Mouse (Mus musculus) midbrain, postnatal 0 days (tissue): ENCODE measurements around the gene Zfhx2. TPM values are rescaled to one million over a fixed set of nuclear protein-coding genes. Genes with fewer than 3 reads are reported as not detected.

Source experiments
- ATAC-seq: fragments of 200-750 bp; cut with Nextera tagmentation; 2 replicates; pipeline ENCODE4 v1.8.0; 2017; ENCODE audit warnings: moderate number of reproducible peaks, mild to moderate bottlenecking, moderate TSS enrichment, moderate library complexity; ENCODE audit not compliant: low FRiP score
- DNase-seq: peaks from one replicate; pipeline ENCODE4 v3.0.0-alpha.2; 2015; ENCODE audit warnings: low spot score
- H3K27ac ChIP-seq: fragments of 300-500 bp; sonication (generic); 2 replicates; pipeline ENCODE4 v1.5.1; 2014; ENCODE audit warnings: low read depth, mild to moderate bottlenecking, low read length, mixed read lengths
- H3K27me3 ChIP-seq: fragments of 300-500 bp; sonication (generic); 2 replicates; pipeline ENCODE4 v1.6.1; 2014; ENCODE audit warnings: low read length, control low read depth, mixed read lengths; ENCODE audit not compliant: insufficient read depth
- H3K36me3 ChIP-seq: fragments of 300-500 bp; sonication (generic); 2 replicates; pipeline ENCODE4 v1.6.1; 2014; ENCODE audit warnings: low read length, control low read depth, mixed read lengths; ENCODE audit not compliant: insufficient read depth
- H3K4me1 ChIP-seq: fragments of 300-500 bp; sonication (generic); 2 replicates; pipeline ENCODE4 v1.6.1; 2014; ENCODE audit warnings: mild to moderate bottlenecking, control low read depth, antibody characterized with exemption, low read length, mixed read lengths; ENCODE audit not compliant: insufficient read depth
- H3K4me2 ChIP-seq: fragments of 300-500 bp; sonication (generic); 2 replicates; pipeline ENCODE4 v1.6.1; 2014; ENCODE audit warnings: low read depth, mild to moderate bottlenecking, low read length, mixed read lengths; ENCODE audit not compliant: poor library complexity, severe bottlenecking
- H3K4me3 ChIP-seq: fragments of 300-500 bp; sonication (generic); 2 replicates; pipeline ENCODE4 v1.5.1; 2014; ENCODE audit warnings: low read depth, mild to moderate bottlenecking, low read length, moderate library complexity
- H3K9ac ChIP-seq: fragments of 300-500 bp; sonication (generic); replicated peaks from 2 replicates; pipeline ENCODE4 v1.6.1; 2014; ENCODE audit warnings: mild to moderate bottlenecking, low read length, moderate library complexity, mixed read lengths; ENCODE audit not compliant: poor library complexity, severe bottlenecking
- H3K9me3 ChIP-seq: fragments of 300-500 bp; sonication (generic); 2 replicates; pipeline ENCODE4 v1.6.1; 2016; ENCODE audit warnings: low read length, control low read depth
- CTCF ChIP-seq: IDR thresholded peaks from 2 replicates; pipeline ENCODE4 v1.5.1; 2016; ENCODE audit warnings: antibody characterized with exemption, mild to moderate bottlenecking
- WGBS: fragments of 180-500 bp; shearing (Covaris S2); extraction: QIAGEN DNeasy Blood & Tissue Kit; methylation state at CpG from one replicate; pipeline ENCODE4 v1.1.7; 2014; 5-methylcytosine and 5-hydroxymethylcytosine counted together
- polyA plus RNA-seq: library from polyadenylated mRNA; unstranded; fragments of >200 nt; fragmentation: Nextera tagmentation; extraction: Ambion mirVana; gene quantifications from 2 replicates; pipeline ENCODE4 v1.2.1, GENCODE M21; 2015
- total RNA-seq: library from RNA; depleted of rRNA; stranded (reverse); fragments of >200 nt; gene quantifications from 2 replicates; pipeline ENCODE4 v1.2.3, GENCODE M21; 2014

Gene Zfhx2
- total and polyA plus RNA-seq, 2 experiments from 2014 or later, result 14.2 to 16.4 TPM

DNA sequence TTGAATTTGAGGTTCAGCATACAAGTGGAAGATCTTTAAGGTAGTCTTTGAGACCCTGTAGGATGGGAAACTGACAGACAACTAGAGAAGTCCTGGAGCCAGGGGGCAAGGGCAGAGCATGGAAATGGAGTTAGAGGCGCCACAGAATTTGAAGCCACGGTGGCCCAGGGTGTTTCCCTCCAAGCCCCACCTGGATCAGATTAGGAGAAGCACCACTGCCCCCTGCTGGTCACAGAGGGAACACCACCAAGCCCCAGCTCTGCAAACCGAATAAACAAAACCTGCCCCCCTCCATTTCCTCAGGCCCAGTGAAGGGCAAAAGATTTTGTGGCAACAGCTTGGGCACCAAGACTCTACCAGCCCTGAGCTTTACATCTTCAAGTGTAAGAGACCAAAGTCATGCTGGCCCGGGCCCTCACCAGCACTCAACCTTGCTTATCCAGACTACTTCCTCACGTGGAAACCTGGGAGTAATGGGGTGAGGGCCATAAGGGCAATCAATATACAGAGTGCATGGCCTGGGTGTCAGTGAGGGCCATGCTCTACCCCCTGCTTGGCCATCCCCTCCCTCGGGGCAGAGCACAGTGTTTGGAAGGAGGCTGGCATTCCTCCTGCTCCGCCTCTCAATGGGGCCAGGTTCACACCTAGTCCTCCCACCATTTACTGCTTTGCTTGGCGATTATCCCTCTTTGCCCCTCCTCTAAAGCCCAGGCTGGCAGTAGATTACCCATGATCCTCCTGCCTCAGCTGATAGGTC, 12.7 kb downstream of the Zfhx2 start:
- ATAC-seq (peak; percentile 41; the same call in 1 of the 2 replicates), DNase-seq (peak; percentile 86)
- WGBS, result 18% methylated on average over 8 of the region's 8 CpGs
- Histone ChIP-seq H3K27ac (peak overlapping the region; percentile 75), H3K9ac (no peak overlapping the region), H3K36me3 (peaks cover 2% of the 10 kb centered on the region), H3K9me3 (no peaks in the 10 kb centered on the region), H3K4me3 (no peak overlapping the region), H3K27me3 (no peaks in the 10 kb centered on the region), H3K4me1 (peaks cover 14% of the 10 kb centered on the region; the same call in 1 of the 2 replicates), H3K4me2 (0 out of 2 replicates have a peak overlapping the region, but pooled peaks have one; percentile 22)
- TF ChIP-seq CTCF, result peak; percentile 92

DNA sequence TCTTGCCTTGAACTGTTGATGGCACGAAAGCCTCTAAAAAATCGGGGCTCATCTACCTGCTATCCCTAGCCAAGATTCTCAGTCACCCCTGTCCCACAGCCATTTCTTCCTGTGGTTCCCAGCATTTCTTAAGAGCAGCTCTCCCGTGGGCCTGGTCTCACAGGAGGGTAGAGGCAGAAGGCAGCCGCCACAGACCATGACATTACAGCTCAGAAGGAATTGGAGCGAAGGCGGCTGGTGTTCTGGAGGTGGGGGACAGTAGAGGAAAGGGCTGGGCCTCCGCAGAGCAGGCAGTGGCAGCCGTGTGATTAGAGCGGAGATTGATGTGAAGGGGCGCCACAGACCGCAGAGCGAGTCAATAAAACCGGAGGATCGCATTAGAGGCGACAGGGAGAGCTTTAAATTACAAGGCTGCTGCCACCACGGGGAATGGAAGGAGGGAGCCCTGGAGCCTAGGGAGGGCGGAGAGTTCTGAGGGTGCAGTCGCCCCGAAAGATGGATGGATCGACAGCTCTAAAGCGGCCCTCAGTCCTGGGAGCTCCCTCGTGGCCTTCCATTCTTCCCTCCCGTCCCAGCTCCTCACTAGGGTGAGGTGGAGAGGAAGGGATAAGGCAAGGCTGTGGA, 13.6 kb downstream of the Zfhx2 start:
- Histone ChIP-seq H3K4me2 (peak overlapping the region; percentile 22), H3K36me3 (peaks cover 11% of the 10 kb centered on the region), H3K4me1 (peaks cover 14% of the 10 kb centered on the region; the same call in 1 of the 2 replicates), H3K4me3 (no peak overlapping the region), H3K27me3 (no peaks in the 10 kb centered on the region), H3K9me3 (no peaks in the 10 kb centered on the region), H3K27ac (peak overlapping the region; percentile 75), H3K9ac (peak overlapping the region; percentile 29; the same call in 1 of the 2 replicates)
- WGBS, result 3% methylated on average over 23 of the region's 23 CpGs
- TF ChIP-seq CTCF, result no peak
- DNase-seq (peak; percentile 67), ATAC-seq (peak; percentile 52; the same call in 1 of the 2 replicates)

GRCm38 (mm10) chr14:55077481-55078365, 14.4 kb downstream of the Zfhx2 start:
- TF ChIP-seq CTCF, result no peak
- H3K4me2 ChIP-seq, result no peak overlapping the region
- peaks cover 19% of the 10 kb centered on the region for H3K36me3 ChIP-seq
- peaks cover 14% of the 10 kb centered on the region; the same call in 1 of the 2 replicates for H3K4me1 ChIP-seq
- no peaks in the 10 kb centered on the region for H3K9me3 ChIP-seq
- H3K27me3 ChIP-seq, result no peaks in the 10 kb centered on the region
- H3K4me3 ChIP-seq, result no peak overlapping the region
- peak overlapping the region; percentile 75 for H3K27ac ChIP-seq
- peak; percentile 22; the same call in 1 of the 2 replicates for ATAC-seq
- 13% methylated on average over 15 of the region's 15 CpGs for WGBS
- DNase-seq, result peak; percentile 73
- H3K9ac ChIP-seq, result peak overlapping the region; percentile 29; the same call in 1 of the 2 replicates

- H3K9me3 ChIP-seq, result no peaks in the 10 kb centered on the region
- H3K27me3 ChIP-seq, result no peaks in the 10 kb centered on the region
- ATAC-seq (no peak), DNase-seq (no peak)
- peak overlapping the region; percentile 75; the same call in 1 of the 2 replicates for H3K27ac ChIP-seq
- TF ChIP-seq CTCF, result 0 out of 2 replicates have a peak, but pooled peaks have one; percentile 12
- no peak overlapping the region for H3K9ac ChIP-seq
- 65% methylated on average over 3 of the region's 3 CpGs for WGBS
- H3K36me3 ChIP-seq, result peaks cover 26% of the 10 kb centered on the region
- H3K4me2 ChIP-seq, result no peak overlapping the region
- H3K4me1 ChIP-seq, result peaks cover 14% of the 10 kb centered on the region; the same call in 1 of the 2 replicates
- no peak overlapping the region for H3K4me3 ChIP-seq
These were observed 15.2 kb downstream of the Zfhx2 start for GRCm38 (mm10) chr14:55076956-55077355.

- no peak for ATAC-seq
- H3K36me3 ChIP-seq, result peaks cover 28% of the 10 kb centered on the region
- H3K9me3 ChIP-seq, result no peaks in the 10 kb centered on the region
- H3K27me3 ChIP-seq, result no peaks in the 10 kb centered on the region
- TF ChIP-seq CTCF, result no peak
- no peak overlapping the region for H3K4me3 ChIP-seq
- H3K4me1 ChIP-seq, result peaks cover 14% of the 10 kb centered on the region; the same call in 1 of the 2 replicates
- WGBS, result 31% methylated on average over 6 of the region's 6 CpGs
- DNase-seq, result peak; percentile 46
- H3K9ac ChIP-seq, result no peak overlapping the region
- peak overlapping the region; percentile 33; the same call in 1 of the 2 replicates for H3K27ac ChIP-seq
- no peak overlapping the region for H3K4me2 ChIP-seq
These were observed 15.9 kb downstream of the Zfhx2 start for GRCm38 (mm10) chr14:55076224-55076623.
